Mouse (Mus musculus): ENCODE measurements around the gene Bak1.

GRCm38 (mm10) chr17:27004431-27004830 lies 24.4 kb downstream of the Bak1 start:
- no peak for TF ChIP-seq POLR2A (IDR thresholded peaks at IDR 0.05; ENCODE audit: insufficient read depth, low read depth, low read length)
- peak; percentile 91 for TF ChIP-seq CTCF (IDR thresholded peaks at IDR 0.05)

Measured in heart, adult 2 months (tissue).